Mouse (Mus musculus) stomach, postnatal 0 days (tissue): ENCODE measurements around the gene Gimap8.
A peak's percentile ranks its signal among the peaks of the same experiment; 100 is the strongest.

Source experiments
- CTCF ChIP-seq: IDR thresholded peaks from 2 replicates; pipeline ENCODE4 v1.5.1; 2016; ENCODE audit warnings: antibody characterized with exemption, low read depth, mild to moderate bottlenecking, moderate library complexity
- EP300 ChIP-seq: optimal IDR thresholded peaks from 2 replicates; pipeline ENCODE3; 2016; ENCODE audit warnings: antibody characterized with exemption

GRCm38 (mm10) chr6:48601271-48602079 lies 45.6 kb upstream of the Gimap8 start, which contains the start of gene Zfp775:
- no peak for TF ChIP-seq CTCF
- peak; percentile 63 for TF ChIP-seq EP300
